Mouse (Mus musculus): Measurements from ENCODE around the gene Tango2. TPM values are rescaled to one million over a fixed set of nuclear protein-coding genes. Genes with fewer than 3 reads are reported as not detected.

The Tango2 gene
- polyA plus RNA-seq, 2 experiments from 2014 or later = 71.4 to 94.5 TPM

GRCm38 (mm10) chr16:18252736-18253135, 95.2 kb downstream of the Tango2 start:
- no peak for ATAC-seq

GRCm38 (mm10) chr16:18250828-18251790, 96.8 kb downstream of the Tango2 start:
- ATAC-seq = no peak

Other genes with a start within 250 kb of the Tango2 start
- not detected for gene Rtn4r, start 220.5 kb downstream of the Tango2 start, polyA plus RNA-seq (2017; shearing (Covaris generic))
- gene Ccdc188, start 130.2 kb downstream of the Tango2 start, polyA plus RNA-seq (2017; shearing (Covaris generic)) = not detected
- 1 to 10 TPM; 1.6 to 3.2 TPM for gene Zdhhc8, start 113.0 kb downstream of the Tango2 start, polyA plus RNA-seq (2017; shearing (Covaris generic))
- gene Trmt2a, start 99.4 kb downstream of the Tango2 start, polyA plus RNA-seq (2017; shearing (Covaris generic)) = 10 to 100 TPM; 42.2 to 67.6 TPM
- gene Ranbp1, start 99.4 kb downstream of the Tango2 start, polyA plus RNA-seq (2017; shearing (Covaris generic)) = 100 to 1,000 TPM; 122 to 138 TPM
- gene Gm49776, start 89.8 kb downstream of the Tango2 start, polyA plus RNA-seq (2017; shearing (Covaris generic)) = not detected
- gene Dgcr8, start 58.9 kb downstream of the Tango2 start, polyA plus RNA-seq (2017; shearing (Covaris generic)) = 10 to 100 TPM; 21.1 to 25.9 TPM
- gene Arvcf, start 79 bp upstream of the Tango2 start, polyA plus RNA-seq (2017; shearing (Covaris generic)) = under 1 TPM in 1 of 2 experiments, not detected in 1; 0.91 TPM
- gene Txnrd2, start 78.3 kb upstream of the Tango2 start, polyA plus RNA-seq (2017; shearing (Covaris generic)) = 10 to 100 TPM; 21.7 to 26.7 TPM
- gene Comt, start 78.7 kb upstream of the Tango2 start, polyA plus RNA-seq (2017; shearing (Covaris generic)) = 10 to 100 TPM; 62.0 to 65.2 TPM
- 10 to 100 TPM; 15.4 to 21.4 TPM for gene Gnb1l, start 150.6 kb upstream of the Tango2 start, polyA plus RNA-seq (2017; shearing (Covaris generic))
- 1 to 10 TPM in 1 of 2 experiments, under 1 TPM in 1; 0.67 to 1.9 TPM for gene Rtl10, start 150.8 kb upstream of the Tango2 start, polyA plus RNA-seq (2017; shearing (Covaris generic))
- not detected for gene Tbx1, start 242.6 kb upstream of the Tango2 start, polyA plus RNA-seq (2017; shearing (Covaris generic))

Data from CD4-positive, CD25-positive, alpha-beta regulatory T cell, adult 4 months (primary cell).